Mouse (Mus musculus): Measurements from ENCODE around the gene Lrfn2.

Lrfn2 gene

DNA sequence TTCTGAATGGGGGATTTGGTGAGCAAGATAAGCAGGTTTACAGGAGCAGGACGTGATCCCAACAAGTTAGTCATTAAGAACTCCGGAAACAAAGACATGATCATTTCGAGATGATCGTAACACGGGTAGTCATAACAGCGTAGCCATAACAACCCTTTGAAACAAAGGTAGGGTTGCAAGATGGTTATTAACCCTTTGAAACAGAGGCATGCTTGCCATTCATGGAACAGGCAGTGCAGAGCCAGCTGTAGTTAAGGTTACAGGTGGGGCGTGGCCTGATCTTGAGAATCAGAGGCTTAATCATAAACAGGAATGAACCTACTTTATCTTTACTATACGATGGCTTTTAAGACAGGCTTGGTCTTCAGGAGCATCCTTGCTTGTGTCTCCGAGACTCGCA is 39.1 kb downstream of the Lrfn2 start:
- DNase-seq = no peak

DNA sequence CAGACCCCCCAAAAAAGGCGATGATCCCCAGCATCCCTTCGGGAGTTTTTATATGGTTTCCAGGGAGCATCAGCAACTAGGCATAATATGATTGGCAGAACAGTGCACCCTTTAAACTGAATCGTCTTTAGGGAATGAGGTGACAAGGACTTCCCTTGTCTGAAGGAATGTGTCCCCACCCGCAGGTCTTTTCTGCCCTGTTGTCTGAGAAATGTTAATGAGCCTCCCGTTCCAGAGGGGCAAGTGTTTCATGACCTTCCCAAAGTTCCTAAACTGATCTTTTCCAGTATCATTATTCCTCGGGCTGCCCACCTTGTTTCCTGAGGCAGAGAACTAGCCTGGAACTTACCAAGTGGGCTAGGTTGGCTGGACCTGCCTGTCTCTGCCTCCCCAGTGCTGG is 40.7 kb downstream of the Lrfn2 start:
- no peak for DNase-seq

- no peak for DNase-seq
Observed at GRCm38 (mm10) chr17:48973394-48973793, 41.2 kb downstream of the Lrfn2 start.

- DNase-seq = no peak
Observed at GRCm38 (mm10) chr17:48975055-48975454, 42.9 kb downstream of the Lrfn2 start.

GRCm38 (mm10) chr17:48976611-48977022 is 44.4 kb downstream of the Lrfn2 start:
- DNase-seq = no peak

DNA sequence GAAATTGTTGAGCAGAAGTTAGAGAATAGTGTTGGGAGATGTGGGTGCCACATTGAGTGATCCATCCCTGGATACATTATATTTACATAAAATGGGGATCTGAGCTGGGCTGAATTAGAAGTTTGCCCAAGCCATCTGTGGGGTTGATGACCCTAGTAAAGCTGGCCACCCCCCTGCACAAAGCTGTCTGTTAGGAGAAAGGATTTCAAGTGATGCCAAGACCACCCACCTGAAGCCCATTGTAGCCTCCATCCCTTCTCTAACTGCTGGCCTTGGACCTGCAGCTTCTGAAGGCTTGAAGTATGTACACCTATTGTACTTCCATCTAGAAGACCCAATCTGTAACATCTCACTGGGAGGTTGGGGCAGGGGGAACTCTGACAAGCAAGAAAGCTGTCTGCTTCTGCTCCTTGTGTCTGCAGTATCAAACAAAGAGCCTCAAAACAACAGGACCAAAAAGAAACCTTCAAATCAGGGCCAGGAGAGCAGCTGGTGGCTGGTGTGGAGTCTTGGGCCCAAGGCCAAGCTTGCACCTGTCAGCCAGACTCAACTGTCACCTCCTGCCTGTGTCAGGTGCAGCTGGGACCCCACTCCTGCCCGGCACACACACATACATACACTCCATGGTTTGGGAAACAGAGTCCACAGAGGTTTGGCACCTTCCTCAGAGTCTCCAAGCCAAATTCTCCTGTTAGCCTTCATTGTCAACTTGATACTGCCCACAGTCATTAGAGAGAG is 63.2 kb downstream of the Lrfn2 start:
- no peak for DNase-seq

- DNase-seq = no peak
Observed at GRCm38 (mm10) chr17:48999463-49000227, 67.5 kb downstream of the Lrfn2 start.

- no peak for DNase-seq
Observed at GRCm38 (mm10) chr17:49009384-49010073, 77.3 kb downstream of the Lrfn2 start.

- DNase-seq = no peak
Observed at GRCm38 (mm10) chr17:49013876-49014600, 81.9 kb downstream of the Lrfn2 start.

- DNase-seq = no peak
Observed at GRCm38 (mm10) chr17:49015368-49015767, 83.2 kb downstream of the Lrfn2 start.

GRCm38 (mm10) chr17:49016229-49016628 is 84.0 kb downstream of the Lrfn2 start:
- no peak for DNase-seq

DNA sequence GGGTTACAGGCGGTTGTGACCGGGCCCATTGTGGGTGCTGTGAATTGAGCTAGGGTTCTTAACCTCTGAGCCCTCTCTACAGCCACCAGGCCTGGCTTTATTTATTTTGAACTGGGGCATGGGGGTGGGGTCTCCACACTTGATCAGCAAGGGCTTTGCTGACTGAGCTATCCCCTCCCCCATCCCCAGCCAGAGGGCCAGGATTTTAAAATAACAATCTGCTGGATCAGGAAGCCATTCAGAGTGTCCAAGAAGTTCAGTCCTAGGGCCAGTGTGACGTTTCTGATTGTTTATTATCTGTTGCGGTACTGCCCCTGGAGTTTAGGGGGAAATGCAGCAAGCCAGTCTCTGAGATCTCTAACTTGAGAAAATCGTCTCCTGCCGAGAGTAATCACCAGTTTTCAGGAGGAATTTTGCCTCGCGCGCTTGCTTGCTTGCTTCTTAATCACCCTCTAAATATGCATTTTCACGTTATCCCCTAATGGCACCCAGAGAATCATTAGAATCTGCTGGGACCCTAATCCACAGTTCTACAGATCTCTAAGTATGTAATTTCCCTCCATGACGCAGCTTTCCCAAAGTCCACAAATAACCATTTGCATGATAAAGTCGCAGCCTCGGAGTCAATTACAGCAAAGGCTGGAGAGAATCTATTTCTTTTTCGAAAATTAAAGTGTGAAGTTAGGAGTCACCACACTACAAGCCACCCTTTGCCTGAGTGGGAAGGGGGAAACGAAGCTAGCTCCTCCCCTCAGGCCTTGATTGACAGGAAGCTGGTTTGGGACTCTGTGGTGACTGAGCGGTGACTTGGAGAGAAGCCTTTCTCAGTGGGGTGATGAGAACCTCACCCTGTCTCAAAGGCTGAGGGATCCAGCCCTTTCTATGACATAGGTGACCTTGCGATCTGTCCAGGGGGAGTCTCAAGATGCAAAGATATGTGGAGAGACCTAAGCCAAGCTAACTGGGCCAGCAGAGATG is 85.5 kb downstream of the Lrfn2 start:
- DNase-seq = no peak

- DNase-seq = no peak
Observed at GRCm38 (mm10) chr17:49018774-49019488, 86.8 kb downstream of the Lrfn2 start.

- no peak for DNase-seq
Observed at GRCm38 (mm10) chr17:49029556-49030268, 97.5 kb downstream of the Lrfn2 start.

GRCm38 (mm10) chr17:49030269-49030615 is 98.1 kb downstream of the Lrfn2 start:
- DNase-seq = no peak

DNA sequence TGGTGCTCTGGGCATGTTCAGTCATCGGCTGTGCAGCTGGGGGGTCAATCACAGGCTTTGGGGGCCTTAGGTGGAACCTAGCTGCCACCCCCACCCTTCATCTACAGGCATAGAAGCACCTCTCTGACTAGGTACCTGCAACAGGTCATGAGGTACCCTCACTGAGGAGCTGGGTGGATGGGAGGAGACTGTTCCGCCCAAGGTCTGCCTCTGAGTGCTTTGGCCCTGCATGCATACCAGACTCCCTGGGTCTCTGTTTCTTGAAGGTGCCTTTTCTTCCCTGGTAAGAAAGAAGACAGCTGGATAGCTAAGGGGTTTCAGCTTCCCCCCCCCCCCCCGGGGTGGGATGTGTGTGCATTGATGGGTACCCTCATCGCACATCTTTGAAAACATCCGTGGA is 98.7 kb downstream of the Lrfn2 start:
- no peak for DNase-seq

DNA sequence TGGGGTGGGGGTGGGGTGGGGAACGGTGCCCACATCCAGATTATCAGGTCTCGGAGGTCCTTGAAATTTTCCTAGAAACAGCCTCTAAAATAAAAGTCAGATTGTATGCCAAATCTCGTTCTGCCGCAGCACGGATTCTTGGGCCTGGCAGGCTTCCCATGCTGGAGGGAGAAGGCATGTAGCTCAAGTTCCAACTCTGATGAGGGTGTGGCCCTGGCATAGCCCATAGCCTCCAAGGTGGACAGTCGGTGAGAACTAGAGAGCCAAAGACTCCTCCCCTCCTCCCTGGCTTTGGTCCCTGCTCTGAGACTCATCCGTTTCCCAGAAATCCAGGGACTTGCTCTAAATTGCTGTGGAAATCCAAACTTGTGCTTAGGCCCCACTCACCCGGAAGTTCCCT is 99.6 kb downstream of the Lrfn2 start:
- DNase-seq = no peak

- no peak for DNase-seq
Observed at GRCm38 (mm10) chr17:49033276-49033675, 101.1 kb downstream of the Lrfn2 start.

GRCm38 (mm10) chr17:49033686-49034250 is 101.6 kb downstream of the Lrfn2 start:
- no peak for DNase-seq

- DNase-seq = no peak
Observed at GRCm38 (mm10) chr17:49035052-49035451, 102.9 kb downstream of the Lrfn2 start.
